Mouse (Mus musculus) right cerebral cortex, postnatal 25 days (tissue): Measurements from ENCODE around the gene Olfr305.
"Not testable (repeated sequence)": the region's sequence is repeated elsewhere in the genome, so short reads cannot be mapped to it uniquely, and the experiment has no call there.

Source experiments
- DNase-seq: peaks from one replicate; pipeline ENCODE4 v3.0.0; 2022

Olfr305 gene

DNA sequence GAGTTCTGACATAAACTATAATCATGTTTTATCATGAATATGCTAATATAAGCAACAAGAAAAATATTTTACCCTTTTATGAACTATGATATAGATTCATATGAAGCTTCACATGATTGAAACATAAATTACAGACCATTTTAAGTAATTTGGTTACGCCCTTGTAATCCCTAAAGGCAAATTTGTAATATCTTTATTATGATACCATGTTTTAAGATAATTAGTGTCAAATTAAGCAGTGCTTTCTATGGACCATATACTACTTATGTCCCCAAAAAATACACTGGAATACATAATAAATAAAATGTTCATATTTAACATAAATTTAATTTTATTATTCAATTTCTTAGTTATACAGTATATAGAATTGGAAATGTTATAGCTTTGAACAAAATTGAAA is at the start of gene Olfr305:
TSS of gene Olfr305 (minus strand) at position 101 of the 400 bp plus-strand sequence.
- DNase-seq, result no peak

- DNase-seq, result no peak
Measured at GRCm38 (mm10) chr7:86403546-86403945, 36.8 kb upstream of the Olfr305 start, which contains the start of gene Olfr301. Gene Olfr301 (plus strand): TSS chr7:86403846.

GRCm38 (mm10) chr7:86397689-86398088 is 31.0 kb upstream of the Olfr305 start, which contains the start of gene Olfr303:
Gene Olfr303 (minus strand): TSS chr7:86397789.
- DNase-seq, result no peak

DNA sequence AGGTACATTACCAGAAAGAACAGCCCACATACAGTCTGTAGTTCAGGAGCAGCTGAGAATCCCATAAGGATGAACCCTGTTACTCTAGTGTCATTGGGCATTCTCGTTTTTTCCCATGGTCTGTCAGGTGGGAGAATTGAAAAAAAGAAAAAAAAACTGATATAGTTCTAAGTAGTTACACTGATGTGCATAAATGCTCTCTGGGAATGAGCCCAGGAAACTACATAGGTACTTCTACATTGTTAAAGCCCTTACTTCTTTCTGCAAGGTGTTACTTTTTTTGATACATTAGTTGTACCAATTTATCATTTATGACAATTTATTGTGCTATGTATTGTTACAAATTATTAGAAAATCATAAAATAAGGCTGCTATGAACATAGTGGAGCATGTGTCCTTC is 19.8 kb upstream of the Olfr305 start, which contains the start of gene Olfr304:
TSS of gene Olfr304 (minus strand) at position 101 of the 400 bp plus-strand sequence.
- no peak for DNase-seq

- no peak for DNase-seq
Measured at GRCm38 (mm10) chr7:86385769-86386168, 19.0 kb upstream of the Olfr305 start.

- DNase-seq, result not testable (repeated sequence)
Measured at GRCm38 (mm10) chr7:86346296-86346695, 20.4 kb downstream of the Olfr305 start.

DNA sequence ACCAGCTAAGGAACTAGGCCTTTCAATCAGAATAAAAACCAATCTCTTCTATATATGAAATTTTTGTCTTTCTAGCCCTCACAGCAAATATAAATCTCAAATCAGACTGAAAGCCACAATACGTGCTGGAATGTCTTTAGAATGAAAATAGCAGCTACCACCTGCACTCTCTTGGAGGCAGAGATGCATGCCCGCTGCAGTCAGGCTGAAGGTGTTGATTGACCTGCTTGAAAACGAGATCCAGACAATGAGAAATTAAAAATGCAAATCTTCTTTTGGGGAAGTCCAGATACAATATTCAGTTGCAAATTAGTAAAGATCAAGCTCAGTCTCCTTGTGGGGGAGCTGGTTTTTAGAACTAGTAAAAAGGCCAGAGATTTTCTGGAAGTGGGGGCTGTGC is 22.5 kb downstream of the Olfr305 start:
- DNase-seq, result no peak

GRCm38 (mm10) chr7:86342881-86343565 is 23.7 kb downstream of the Olfr305 start:
- no peak for DNase-seq

- no peak for DNase-seq
Measured at GRCm38 (mm10) chr7:86337486-86337885, 29.2 kb downstream of the Olfr305 start, which contains the start of gene Olfr307. Gene Olfr307 (minus strand): TSS chr7:86337586.

DNA sequence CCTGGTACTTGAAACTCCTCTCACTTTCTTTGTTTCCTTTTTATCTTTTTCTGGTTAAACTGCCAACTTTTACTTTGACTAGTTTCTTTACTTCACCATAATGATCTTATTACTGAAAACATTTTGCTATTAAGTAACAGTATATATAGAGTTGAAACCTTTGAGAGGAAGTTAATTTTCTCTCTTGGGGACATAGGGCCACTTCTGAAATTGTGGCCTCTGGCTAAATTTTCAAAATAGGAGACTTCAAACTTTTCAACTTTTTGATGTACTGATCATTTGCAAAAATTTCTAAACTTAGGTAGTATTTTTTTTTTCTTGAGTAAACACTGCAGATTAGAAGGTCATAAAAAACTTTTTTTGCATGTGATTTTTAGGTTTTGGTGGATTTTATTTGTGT is 41.2 kb downstream of the Olfr305 start, which contains the start of gene Olfr308:
TSS of gene Olfr308 (minus strand) at position 101 of the 400 bp plus-strand sequence.
- no peak for DNase-seq

- no peak for DNase-seq
Measured at GRCm38 (mm10) chr7:86321323-86321722, 45.4 kb downstream of the Olfr305 start.

DNA sequence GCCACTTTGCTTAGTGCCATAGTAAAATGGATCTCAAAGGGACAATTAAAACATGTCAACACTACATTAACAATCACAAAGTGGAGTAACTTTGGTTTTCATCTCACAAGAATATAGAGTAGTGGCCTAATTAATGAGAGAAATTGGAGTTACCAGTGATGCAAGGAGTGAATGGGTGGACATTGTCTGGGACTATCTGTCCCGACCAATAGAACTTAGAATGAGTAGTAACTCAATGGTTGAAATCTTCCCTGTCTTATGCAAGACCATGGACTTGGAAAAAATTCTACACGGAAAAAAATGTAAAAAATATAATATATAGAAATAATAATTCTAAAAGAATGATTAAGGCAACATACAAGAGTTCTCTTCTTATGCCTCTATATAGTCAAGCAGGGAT is 53.1 kb downstream of the Olfr305 start, which contains the start of gene Olfr309:
TSS of gene Olfr309 (minus strand) at position 101 of the 400 bp plus-strand sequence.
- no peak for DNase-seq
